31 mouse cellular contexts compared by ENCODE assay signal in genomic region chr9:123734133-123734532, GRCm38 (mm10). TPM values are rescaled to one million over a fixed set of nuclear protein-coding genes. Genes with fewer than 3 reads are reported as not detected.
"Had no signal": no experiment of that assay in that cellular context is flagged by ENCODE, and none has a peak within 500 bp of the region (broad histone marks: within the 10 kb centered on the region; RNA-seq: fewer than 3 reads in every experiment).

No protein-coding gene starts in this region.

- ATAC-seq: hindbrain, postnatal 0 days; inflammation-experienced regulatory T-cells, adult 6 months; intestine, embryonic 16.5 days had no signal

- H3K4me2 ChIP-seq: heart, embryonic 12.5 days; hindbrain, embryonic 12.5 days; hindbrain, embryonic 14.5 days; limb, embryonic 12.5 days; liver, embryonic 11.5 days; liver, embryonic 13.5 days; liver, embryonic 15.5 days had no signal

- H3K36me3 ChIP-seq: heart, embryonic 10.5 days; heart, embryonic 12.5 days; hindbrain, embryonic 10.5 days; hindbrain, embryonic 12.5 days; limb, embryonic 10.5 days; limb, embryonic 12.5 days; liver, embryonic 13.5 days; liver, embryonic 15.5 days had no signal

- H3K27me3 ChIP-seq: heart, embryonic 12.5 days; hindbrain, embryonic 12.5 days; limb, embryonic 12.5 days; liver, embryonic 13.5 days; liver, embryonic 15.5 days had no signal

- H3K4me1 ChIP-seq: heart, embryonic 10.5 days; heart, embryonic 12.5 days; hindbrain, embryonic 10.5 days; hindbrain, embryonic 12.5 days; limb, embryonic 10.5 days; limb, embryonic 12.5 days; liver, embryonic 13.5 days; liver, embryonic 15.5 days had no signal

- DNase-seq: gastrocnemius, adult 2 months; gastrocnemius, postnatal 10 days; gastrocnemius, postnatal 25 days; heart, adult 18-20 months; heart, postnatal 10 days; heart, postnatal 4 days; kidney, adult 11 months; kidney, adult 8-10 months; kidney, postnatal 10 days; kidney, postnatal 25 days; kidney, postnatal 4 days; liver; liver, embryonic 13.5 days had no signal

- H3K9ac ChIP-seq: heart, embryonic 12.5 days; hindbrain, embryonic 12.5 days; hindbrain, embryonic 14.5 days; limb, embryonic 12.5 days; liver, embryonic 13.5 days; liver, embryonic 15.5 days had no signal

- H3K4me3 ChIP-seq: gastrocnemius, adult 2 months; heart, embryonic 10.5 days; heart, embryonic 12.5 days; hindbrain, embryonic 10.5 days; hindbrain, embryonic 12.5 days; left cerebral cortex, adult 2 months; limb, embryonic 10.5 days; limb, embryonic 12.5 days; liver, embryonic 13.5 days; liver, embryonic 15.5 days had no signal

- H3K27ac ChIP-seq: gastrocnemius, adult 2 months; heart, embryonic 10.5 days; hindbrain, embryonic 10.5 days; hindbrain, embryonic 12.5 days; hindbrain, embryonic 14.5 days; hindbrain, postnatal 0 days; left cerebral cortex, adult 2 months; limb, embryonic 10.5 days; limb, embryonic 12.5 days; liver, embryonic 13.5 days; liver, embryonic 15.5 days had no signal

- H3K9me3 ChIP-seq: heart, embryonic 10.5 days; heart, embryonic 12.5 days; hindbrain, embryonic 10.5 days; hindbrain, embryonic 12.5 days; limb, embryonic 10.5 days; limb, embryonic 12.5 days; liver, embryonic 13.5 days; liver, embryonic 15.5 days had no signal

RNA-seq across cellular contexts. Expression of gene Slc6a20a, which starts 55.4 kb away (rescaled TPM):
- total RNA-seq: gastrocnemius, adult 2 months; gastrocnemius, postnatal 25 days; gastrocnemius, postnatal 4 days; granulocyte monocyte progenitor cell, adult 5-6 weeks; heart, adult 18-20 months; heart, adult 8-10 months; heart, postnatal 10 days; heart, postnatal 25 days; heart, postnatal 4 days had no signal
- polyA plus RNA-seq: heart, embryonic 10.5 days; heart, embryonic 12.5 days; heart, embryonic 14.5 days; inflammation-experienced regulatory T-cells, adult 6 months; limb, embryonic 12.5 days had no signal

RNA-seq across cellular contexts. Expression of gene Ccr9, which starts 55.9 kb away (rescaled TPM):
- total RNA-seq: gastrocnemius, adult 2 months; granulocyte monocyte progenitor cell, adult 5-6 weeks; heart, postnatal 25 days had no signal
- polyA plus RNA-seq: heart, embryonic 10.5 days had no signal
